Comparison of ENCODE assay signal across 10 mouse cellular contexts in genomic region chr10:112105785-112106184, GRCm38 (mm10). TPM values are rescaled to one million over a fixed set of nuclear protein-coding genes. Genes with fewer than 3 reads are reported as not detected.
DNase-seq lines count a peak whose midpoint lies in the region; ATAC-seq and TF ChIP-seq lines count a peak whose summit lies in the region.
"Not testable (repeated sequence)": the region's sequence is repeated elsewhere in the genome, so short reads cannot be mapped to it uniquely, and the experiment has no call there.
"Had no signal": no experiment of that assay in that cellular context is flagged by ENCODE, and none has a peak within 500 bp of the region (broad histone marks: within the 10 kb centered on the region; RNA-seq: fewer than 3 reads in every experiment).

No protein-coding gene starts in this region.

- H3K27me3 ChIP-seq in Patski: peaks cover 13% of the 10 kb centered on the region

- in situ Hi-C loops in Patski (cut with MboI; ENCODE audit: low pct_unique_long_range_greater_than_20kb): not testable (repeated sequence)

- POLR2A ChIA-PET in Patski (lab: Charles Lee): not testable (repeated sequence)

- CTCF ChIA-PET in Patski (lab: Charles Lee): interaction anchor here (0.7 to 1.4 kb wide), 3 partner anchors 12 to 123 kb away, joined by 3 to 7 read pairs (median 5); no protein-coding TSS in a partner anchor

- not testable (repeated sequence) for ATAC-seq in Patski

- peak; percentile 76 for TF ChIP-seq CTCF in Patski (IDR thresholded peaks at IDR 0.05)

- peak; percentile 0 for DNase-seq in Patski (ENCODE audit: low read depth, low spot score)
- DNase-seq in cerebellum, adult 8-10 months: peak; percentile 20
- DNase-seq in frontal cortex, adult 2 months (ENCODE audit: extremely low spot score in 1 of 2, low spot score in 1 of 2): peak; percentile 7 to 76
- peak; percentile 75 for DNase-seq in induced T-regulatory cell, adult 2 months (ENCODE audit: low read depth)
- peak; percentile 27 for DNase-seq in left cerebral cortex, adult 11 months (ENCODE audit: low spot score)
- peak; percentile 74 for DNase-seq in lung, postnatal 36 days
- peak; percentile 9 for DNase-seq in right cerebral cortex, postnatal 25 days
- DNase-seq in urinary bladder, postnatal 36 days (ENCODE audit: low spot score in 2 of 2): peak; percentile 20 to 30

RNA-seq across cellular contexts. Expression of gene Glipr1l2, which starts 22.6 kb away (rescaled TPM):
- not detected for polyA plus RNA-seq in Patski (2021)
- not detected in 2 replicates for polyA plus RNA-seq in frontal cortex, adult 2 months (2012; rRNA removed)
- polyA plus RNA-seq: erythroblast, embryonic 14.5 days; intestine, embryonic 15.5 days had no signal

RNA-seq across cellular contexts. Expression of gene Glipr1l1, which starts 45.8 kb away (rescaled TPM):
- polyA plus RNA-seq in Patski (2021): not detected
- not detected in 2 replicates for polyA plus RNA-seq in frontal cortex, adult 2 months (2012; rRNA removed)
- polyA plus RNA-seq: erythroblast, embryonic 14.5 days; intestine, embryonic 15.5 days had no signal

RNA-seq across cellular contexts. Expression of gene Glipr1l3, which starts 54.3 kb away (rescaled TPM):
- polyA plus RNA-seq in Patski (2021): not detected
- 0.17 TPM in 1 of 2 replicates, not detected in the other for polyA plus RNA-seq in frontal cortex, adult 2 months (2012; rRNA removed)
- polyA plus RNA-seq: erythroblast, embryonic 14.5 days; intestine, embryonic 15.5 days had no signal

RNA-seq across cellular contexts. Expression of gene Caps2, which starts 57.6 kb away (rescaled TPM):
- 5.9 TPM for polyA plus RNA-seq in Patski (2021)
- 0.25 and 0.46 TPM in 2 replicates for polyA plus RNA-seq in frontal cortex, adult 2 months (2012; rRNA removed)
- polyA plus RNA-seq: erythroblast, embryonic 14.5 days had no signal

Comparison
In these comparisons a context has a peak if more than half of its experiments do, and no peak if none do; other contexts are left out.
1. DNase-seq: peak in every context shown above with its lines; median percentile 75 in induced T-regulatory cell, adult 2 months; 74 in lung, postnatal 36 days; 42 in frontal cortex, adult 2 months; 27 in left cerebral cortex, adult 11 months; 25 in urinary bladder, postnatal 36 days; 20 in cerebellum, adult 8-10 months; 9 in right cerebral cortex, postnatal 25 days; 0 in Patski.